9 mouse cellular contexts compared by ENCODE assay signal in genomic region chr17:7939640-7940039, GRCm38 (mm10). TPM values are rescaled to one million over a fixed set of nuclear protein-coding genes. Genes with fewer than 3 reads are reported as not detected.
A peak's percentile ranks its signal among the peaks of the same experiment; 100 is the strongest.
DNase-seq lines count a peak whose midpoint lies in the region; ATAC-seq and TF ChIP-seq lines count a peak whose summit lies in the region.
"Had no signal": no experiment of that assay in that cellular context is flagged by ENCODE, and none has a peak within 500 bp of the region (broad histone marks: within the 10 kb centered on the region; RNA-seq: fewer than 3 reads in every experiment).

No protein-coding gene starts in this region.

- no peaks in the 10 kb centered on the region for H3K79me3 ChIP-seq in C2C12 (ENCODE audit: low read depth)

- H3K27me3 ChIP-seq in kidney, postnatal 0 days (ENCODE audit: insufficient read depth, low read length), result no peaks in the 10 kb centered on the region
- no peaks in the 10 kb centered on the region for H3K27me3 ChIP-seq in kidney, embryonic 14.5 days (ENCODE audit: control insufficient read depth, insufficient read depth, low read length)
- H3K27me3 ChIP-seq in C2C12 (ENCODE audit: control insufficient read depth, insufficient read depth, insufficient read length), result no peaks in the 10 kb centered on the region
- no peaks in the 10 kb centered on the region for H3K27me3 ChIP-seq in hindbrain, embryonic 10.5 days (ENCODE audit: insufficient read depth, poor library complexity, severe bottlenecking)
- H3K27me3 ChIP-seq: embryonic facial prominence, embryonic 13.5 days had no signal

- no peak overlapping the region for H3K4me2 ChIP-seq in kidney, postnatal 0 days (ENCODE audit: low read length)
- H3K4me2 ChIP-seq in kidney, embryonic 14.5 days (replicated peaks; ENCODE audit: low read depth, low read length), result no peak overlapping the region
- H3K4me2 ChIP-seq: embryonic facial prominence, embryonic 13.5 days had no signal

- ATAC-seq in kidney, postnatal 0 days (replicated peaks; ENCODE audit: low FRiP score, low read depth), result no peak
- ATAC-seq in kidney, embryonic 14.5 days (ENCODE audit: low FRiP score, low TSS enrichment), result no peak

- TF ChIP-seq CTCF in kidney, postnatal 0 days (IDR thresholded peaks at IDR 0.05; ENCODE audit: low read depth), result peak; percentile 68
- peak; percentile 10 for TF ChIP-seq CTCF in C2C12 (IDR thresholded peaks at IDR 0.05; ENCODE audit: control insufficient read depth, insufficient read depth, insufficient read length)

- no peak overlapping the region for H3K4me3 ChIP-seq in kidney, postnatal 0 days (replicated peaks; ENCODE audit: low read depth, low read length)
- no peak overlapping the region for H3K4me3 ChIP-seq in kidney, embryonic 14.5 days (ENCODE audit: low read length)
- no peak overlapping the region for H3K4me3 ChIP-seq in C2C12 (ENCODE audit: insufficient read depth, poor library complexity, severe bottlenecking)
- no peak overlapping the region for H3K4me3 ChIP-seq in hindbrain, embryonic 10.5 days
- H3K4me3 ChIP-seq: embryonic facial prominence, embryonic 13.5 days had no signal

- H3K36me3 ChIP-seq in kidney, postnatal 0 days (ENCODE audit: insufficient read depth, low read length), result no peaks in the 10 kb centered on the region
- no peaks in the 10 kb centered on the region for H3K36me3 ChIP-seq in kidney, embryonic 14.5 days (ENCODE audit: control insufficient read depth, insufficient read depth, low read length)
- no peaks in the 10 kb centered on the region for H3K36me3 ChIP-seq in C2C12 (ENCODE audit: control insufficient read depth, insufficient read depth)
- no peaks in the 10 kb centered on the region for H3K36me3 ChIP-seq in hindbrain, embryonic 10.5 days
- H3K36me3 ChIP-seq: embryonic facial prominence, embryonic 13.5 days had no signal

- H3K79me2 ChIP-seq in C2C12 (ENCODE audit: control insufficient read depth, insufficient read depth), result no peaks in the 10 kb centered on the region

- H3K9ac ChIP-seq in kidney, postnatal 0 days (ENCODE audit: low read depth, low read length), result no peak overlapping the region
- H3K9ac ChIP-seq in kidney, embryonic 14.5 days (ENCODE audit: low read depth, low read length), result no peak overlapping the region
- H3K9ac ChIP-seq: embryonic facial prominence, embryonic 13.5 days had no signal

- H3K4me1 ChIP-seq in kidney, postnatal 0 days (replicated peaks; ENCODE audit: insufficient read depth, low read length), result no peaks in the 10 kb centered on the region
- no peaks in the 10 kb centered on the region for H3K4me1 ChIP-seq in kidney, embryonic 14.5 days (ENCODE audit: control insufficient read depth, insufficient read depth, low read length)
- H3K4me1 ChIP-seq in hindbrain, embryonic 10.5 days (replicated peaks), result no peaks in the 10 kb centered on the region; the same call in 1 of the 2 replicates
- H3K4me1 ChIP-seq: embryonic facial prominence, embryonic 13.5 days had no signal

- H3K27ac ChIP-seq in kidney, postnatal 0 days, result no peak overlapping the region
- H3K27ac ChIP-seq in kidney, embryonic 14.5 days (ENCODE audit: low read depth, low read length), result no peak overlapping the region
- H3K27ac ChIP-seq in hindbrain, embryonic 10.5 days, result no peak overlapping the region
- H3K27ac ChIP-seq: embryonic facial prominence, embryonic 13.5 days had no signal

- no peaks in the 10 kb centered on the region for H3K9me3 ChIP-seq in kidney, postnatal 0 days (replicated peaks; ENCODE audit: low read length)
- no peaks in the 10 kb centered on the region for H3K9me3 ChIP-seq in kidney, embryonic 14.5 days (ENCODE audit: control insufficient read depth, low read length)
- no peaks in the 10 kb centered on the region for H3K9me3 ChIP-seq in hindbrain, embryonic 10.5 days
- H3K9me3 ChIP-seq: embryonic facial prominence, embryonic 13.5 days had no signal

- peak; percentile 73 for DNase-seq in kidney, postnatal 0 days (ENCODE audit: low spot score)
- peak; percentile 46 for DNase-seq in R1 (ENCODE audit: low read depth, low spot score)
- peak; percentile 28 for DNase-seq in gastrocnemius, postnatal 10 days
- peak; percentile 60 for DNase-seq in lung, postnatal 25 days (ENCODE audit: low spot score)
- DNase-seq in thymus, postnatal 10 days (ENCODE audit: low spot score in 2 of 2), result peak; percentile 21 to 47
- no peak for DNase-seq in hindbrain, embryonic 10.5 days (ENCODE audit: low spot score)

- 50% methylated on average over 8 of the region's 8 CpGs for WGBS in kidney, postnatal 0 days
- 55% methylated on average over 8 of the region's 8 CpGs for WGBS in kidney, embryonic 14.5 days
- WGBS in hindbrain, embryonic 10.5 days, result 70% methylated on average over 8 of the region's 8 CpGs

- no peak overlapping the region for H3ac ChIP-seq in C2C12 (ENCODE audit: control insufficient read depth, insufficient read length, low read depth)

TF ChIP-seq in C2C12, 6 proteins besides CTCF, POLR2A, EP300 and RAD21:
- no peak for TF ChIP-seq MYOG (IDR thresholded peaks at IDR 0.05; ENCODE audit: control insufficient read depth, extremely low read depth, insufficient read length)
- peak; percentile 15 for TF ChIP-seq MAX (IDR thresholded peaks at IDR 0.05)

RNA-seq across cellular contexts. Expression of gene Rsph3a, which starts 5.8 kb away (rescaled TPM):
- polyA plus RNA-seq in kidney, postnatal 0 days (2015; fragmentation: Nextera tagmentation; extraction: Ambion mirVana), result 60.5 and 73.0 TPM in 2 replicates
- 50.9 and 67.2 TPM in 2 replicates for polyA plus RNA-seq in kidney, embryonic 14.5 days (2014; fragmentation: Nextera tagmentation; extraction: Ambion mirVana)
- polyA plus RNA-seq in C2C12 (2012; fragmentation: generic; extraction: Trizol), result 29.2 TPM
- total RNA-seq in gastrocnemius, postnatal 10 days (2021), result 10 to 100 TPM; 21.1 to 26.2 TPM
- 60.2 and 61.8 TPM in 2 replicates for polyA plus RNA-seq in hindbrain, embryonic 10.5 days (2016; fragmentation: Nextera tagmentation; extraction: Ambion mirVana)

RNA-seq across cellular contexts. Expression of gene Tagap, which starts 13.8 kb away (rescaled TPM):
- polyA plus RNA-seq in kidney, postnatal 0 days (2015; fragmentation: Nextera tagmentation; extraction: Ambion mirVana), result 0.68 and 0.74 TPM in 2 replicates
- 0.66 and 0.93 TPM in 2 replicates for polyA plus RNA-seq in kidney, embryonic 14.5 days (2014; fragmentation: Nextera tagmentation; extraction: Ambion mirVana)
- polyA plus RNA-seq in C2C12 (2012; fragmentation: generic; extraction: Trizol), result 0.51 TPM
- 1 to 10 TPM; 1.4 to 1.5 TPM for total RNA-seq in gastrocnemius, postnatal 10 days (2021)
- polyA plus RNA-seq in hindbrain, embryonic 10.5 days (2016; fragmentation: Nextera tagmentation; extraction: Ambion mirVana), result 0.58 and 0.76 TPM in 2 replicates
